Mouse (Mus musculus): ENCODE results near the gene Nrip3. TPM values are rescaled to one million over a fixed set of nuclear protein-coding genes. Genes with fewer than 3 reads are reported as not detected.

The Nrip3 gene
- total RNA-seq (2021), result under 1 TPM in 1 of 2 experiments, not detected in 1; 0.08 TPM
- long read RNA-seq, experiment 1, result 0 reads
- long read RNA-seq, experiment 2, result 0 reads

GRCm38 (mm10) chr7:109781470-109782203, at the start of gene Nrip3:
TSS of gene Nrip3 (minus strand) at chr7:109782025.
- intact Hi-C loops (cut with DNase I; ENCODE audit: low total_unique reads), result no loop called here

GRCm38 (mm10) chr7:109831376-109831775, 49.6 kb upstream of the Nrip3 start:
- intact Hi-C loops (cut with DNase I; ENCODE audit: low total_unique reads), result no loop called here

More at GRCm38 (mm10) chr7:109781470-109782203, at the start of gene Nrip3:
- peak; percentile 62 for DNase-seq

GRCm38 (mm10) chr7:109826911-109827310, 45.1 kb upstream of the Nrip3 start:
- intact Hi-C loops (cut with DNase I; ENCODE audit: low total_unique reads), result no loop called here

More at GRCm38 (mm10) chr7:109831376-109831775, 49.6 kb upstream of the Nrip3 start:
- no peak for DNase-seq

GRCm38 (mm10) chr7:109825293-109825692, 43.5 kb upstream of the Nrip3 start:
- intact Hi-C loops (cut with DNase I; ENCODE audit: low total_unique reads), result no loop called here
- DNase-seq, result no peak

More at GRCm38 (mm10) chr7:109826911-109827310, 45.1 kb upstream of the Nrip3 start:
- no peak for DNase-seq

GRCm38 (mm10) chr7:109818600-109818999, 36.8 kb upstream of the Nrip3 start:
- no peak for DNase-seq
- intact Hi-C loops (cut with DNase I; ENCODE audit: low total_unique reads), result no loop called here

- DNase-seq, result no peak
- intact Hi-C loops (cut with DNase I; ENCODE audit: low total_unique reads), result no loop called here
Measured at GRCm38 (mm10) chr7:109817954-109818353, 36.1 kb upstream of the Nrip3 start.

- no peak for DNase-seq
- intact Hi-C loops (cut with DNase I; ENCODE audit: low total_unique reads), result no loop called here
Measured at GRCm38 (mm10) chr7:109813330-109814140, 31.7 kb upstream of the Nrip3 start.

- intact Hi-C loops (cut with DNase I; ENCODE audit: low total_unique reads), result no loop called here
- no peak for DNase-seq
Measured at GRCm38 (mm10) chr7:109807616-109808485, 26.0 kb upstream of the Nrip3 start.

GRCm38 (mm10) chr7:109804843-109805242, 23.0 kb upstream of the Nrip3 start:
- intact Hi-C loops (cut with DNase I; ENCODE audit: low total_unique reads), result no loop called here
- peak; percentile 21 for DNase-seq

GRCm38 (mm10) chr7:109804355-109804754, 22.5 kb upstream of the Nrip3 start:
- peak; percentile 14 for DNase-seq
- intact Hi-C loops (cut with DNase I; ENCODE audit: low total_unique reads), result no loop called here

- intact Hi-C loops (cut with DNase I; ENCODE audit: low total_unique reads), result no loop called here
- DNase-seq, result no peak
Measured at GRCm38 (mm10) chr7:109803516-109803915, 21.7 kb upstream of the Nrip3 start.

- DNase-seq, result no peak
- intact Hi-C loops (cut with DNase I; ENCODE audit: low total_unique reads), result no loop called here
Measured at GRCm38 (mm10) chr7:109800626-109801025, 18.8 kb upstream of the Nrip3 start.

GRCm38 (mm10) chr7:109799168-109799567, 17.3 kb upstream of the Nrip3 start:
- intact Hi-C loops (cut with DNase I; ENCODE audit: low total_unique reads), result no loop called here
- DNase-seq, result no peak

- no peak for DNase-seq
- intact Hi-C loops (cut with DNase I; ENCODE audit: low total_unique reads), result no loop called here
Measured at GRCm38 (mm10) chr7:109795564-109795963, 13.7 kb upstream of the Nrip3 start.

- no peak for DNase-seq
Measured at GRCm38 (mm10) chr7:109794556-109794955, 12.7 kb upstream of the Nrip3 start.

GRCm38 (mm10) chr7:109792759-109793158, 10.9 kb upstream of the Nrip3 start:
- intact Hi-C loops (cut with DNase I; ENCODE audit: low total_unique reads), result loop anchor here (5.0 kb wide), 1 partner anchor 100 kb away; no protein-coding TSS in a partner anchor
- peak; percentile 36 for DNase-seq

More at GRCm38 (mm10) chr7:109794556-109794955, 12.7 kb upstream of the Nrip3 start:
- intact Hi-C loops (cut with DNase I; ENCODE audit: low total_unique reads), result loop anchor here (5.0 kb wide), 1 partner anchor 98 kb away; no protein-coding TSS in a partner anchor

GRCm38 (mm10) chr7:109790818-109791217, 9.0 kb upstream of the Nrip3 start:
- no peak for DNase-seq
- intact Hi-C loops (cut with DNase I; ENCODE audit: low total_unique reads), result loop anchor here (5.0 kb wide), 1 partner anchor 101 kb away; no protein-coding TSS in a partner anchor

GRCm38 (mm10) chr7:109787860-109788259, 6.0 kb upstream of the Nrip3 start:
- DNase-seq, result no peak
- intact Hi-C loops (cut with DNase I; ENCODE audit: low total_unique reads), result no loop called here

- no peak for DNase-seq
- intact Hi-C loops (cut with DNase I; ENCODE audit: low total_unique reads), result no loop called here
Measured at GRCm38 (mm10) chr7:109783281-109783680, 1.5 kb upstream of the Nrip3 start.
